Mouse (Mus musculus) brain, adult 10 weeks (tissue): Measurements from ENCODE around the gene Fthl17b. TPM values are rescaled to one million over a fixed set of nuclear protein-coding genes. Genes with fewer than 3 reads are reported as not detected.

Source experiments
- polyA plus RNA-seq: library from polyadenylated mRNA; stranded (reverse); fragments of 350-450 nt; fragmentation: Illumina TruSeq; extraction: RNeasy Lipid Tissue Mini Kit (QIAGEN cat#74804); gene quantifications from one replicate; pipeline ENCODE4 v1.2.3, GENCODE M21; 2015; ENCODE audit warnings: low read depth, low replicate concordance

Gene Fthl17b
- polyA plus RNA-seq = not detected

DNA sequence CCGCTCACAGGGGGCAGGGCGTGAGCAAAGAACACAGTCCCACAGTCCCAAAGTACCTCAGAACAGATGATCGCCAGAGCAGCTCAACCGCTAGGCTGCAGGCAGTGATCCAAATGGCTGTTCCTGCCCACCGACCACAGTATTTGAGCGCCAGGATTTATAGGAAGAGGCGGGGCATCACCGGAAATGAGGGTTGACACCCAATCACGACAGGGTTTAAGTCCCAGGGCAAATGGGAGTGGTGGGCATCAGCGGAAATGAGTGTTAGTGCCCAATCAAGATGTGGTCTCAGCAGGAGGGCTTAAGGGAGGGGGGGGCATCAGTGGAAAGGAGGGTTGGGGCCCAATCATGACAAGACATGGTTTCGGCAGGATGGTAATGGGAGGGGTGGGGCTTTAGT lies at the start of gene Fthl17b:
Fthl17b (minus strand) TSS at position 101 of the 400 bp plus-strand sequence.

DNA sequence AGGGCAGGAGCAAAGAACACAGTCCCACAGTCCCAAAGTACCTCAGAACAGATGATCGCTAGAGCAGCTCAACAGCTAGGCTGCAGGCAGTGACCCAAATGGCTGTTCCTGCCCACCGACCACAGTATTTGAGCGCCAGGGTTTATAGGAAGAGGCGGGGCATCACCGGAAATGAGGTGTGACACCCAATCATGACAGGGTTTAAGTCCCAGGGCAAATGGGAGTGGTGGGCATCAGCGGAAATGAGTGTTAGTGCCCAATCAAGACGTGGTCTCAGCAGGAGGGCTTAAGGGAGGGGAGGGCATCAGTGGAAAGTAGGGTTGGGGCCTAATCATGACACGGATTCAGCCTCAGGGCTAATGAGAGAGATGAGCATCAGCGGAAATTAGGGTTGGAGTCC lies 23.9 kb upstream of the Fthl17b start, which contains the start of gene Fthl17d:
Fthl17d (minus strand) TSS at position 101 of the 400 bp plus-strand sequence.

DNA sequence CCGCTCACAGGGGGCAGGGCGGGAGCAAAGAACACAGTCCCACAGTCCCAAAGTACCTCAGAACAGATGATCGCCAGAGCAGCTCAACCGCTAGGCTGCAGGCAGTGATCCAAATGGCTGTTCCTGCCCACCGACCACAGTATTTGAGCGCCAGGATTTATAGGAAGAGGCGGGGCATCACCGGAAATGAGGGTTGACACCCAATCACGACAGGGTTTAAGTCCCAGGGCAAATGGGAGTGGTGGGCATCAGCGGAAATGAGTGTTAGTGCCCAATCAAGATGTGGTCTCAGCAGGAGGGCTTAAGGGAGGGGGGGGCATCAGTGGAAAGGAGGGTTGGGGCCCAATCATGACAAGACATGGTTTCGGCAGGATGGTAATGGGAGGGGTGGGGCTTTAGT lies 13.7 kb upstream of the Fthl17b start, which contains the start of gene Fthl17c:
Fthl17c (minus strand) TSS at position 101 of the 400 bp plus-strand sequence.

Other genes starting within 250 kb of the Fthl17b start
- gene Ssx9, start 214.5 kb downstream of the Fthl17b start, polyA plus RNA-seq = not detected
- gene Ssxb5, start 159.3 kb downstream of the Fthl17b start, polyA plus RNA-seq = not detected
- gene Gm6592, start 119.0 kb downstream of the Fthl17b start, polyA plus RNA-seq = not detected
- not detected for gene Gm5751, start 88.7 kb downstream of the Fthl17b start, polyA plus RNA-seq
- gene B630019K06Rik, start 70.6 kb downstream of the Fthl17b start, polyA plus RNA-seq = 33.5 TPM
- gene Fthl17c, start 13.6 kb upstream of the Fthl17b start, polyA plus RNA-seq = not detected
- gene Fthl17d, start 23.8 kb upstream of the Fthl17b start, polyA plus RNA-seq = not detected
- gene Fthl17e, start 70.5 kb upstream of the Fthl17b start, polyA plus RNA-seq = not detected
- gene Fthl17f, start 100.0 kb upstream of the Fthl17b start, polyA plus RNA-seq = not detected
- not detected for gene 4930402K13Rik, start 141.6 kb upstream of the Fthl17b start, polyA plus RNA-seq
- 4.9 TPM for gene Lancl3, start 236.9 kb upstream of the Fthl17b start, polyA plus RNA-seq